Mouse (Mus musculus) common myeloid progenitor, adult 5-6 weeks (primary cell): ENCODE measurements around the gene Stx6. TPM values are rescaled to one million over a fixed set of nuclear protein-coding genes. Genes with fewer than 3 reads are reported as not detected.

Experiments
- ATAC-seq: replicated peaks from 2 replicates; pipeline ENCODE4 v1.8.0; 2016; ENCODE audit warnings: low read depth, mild to moderate bottlenecking, moderate TSS enrichment, inconsistent platforms; ENCODE audit not compliant: poor library complexity, severe bottlenecking
- total RNA-seq: library from RNA; stranded (forward); fragments of 200-1000, 187-1606 nt; gene quantifications from 2 replicates; pipeline ENCODE4 v1.2.3, GENCODE M21; 2017

Stx6 gene
- total RNA-seq, 1 experiment from 2014 or later, result 32.6 TPM

GRCm38 (mm10) chr1:155229464-155230411 is 71.2 kb downstream of the Stx6 start:
- no peak for ATAC-seq

GRCm38 (mm10) chr1:155232385-155232784 is 73.9 kb downstream of the Stx6 start:
- no peak for ATAC-seq

DNA sequence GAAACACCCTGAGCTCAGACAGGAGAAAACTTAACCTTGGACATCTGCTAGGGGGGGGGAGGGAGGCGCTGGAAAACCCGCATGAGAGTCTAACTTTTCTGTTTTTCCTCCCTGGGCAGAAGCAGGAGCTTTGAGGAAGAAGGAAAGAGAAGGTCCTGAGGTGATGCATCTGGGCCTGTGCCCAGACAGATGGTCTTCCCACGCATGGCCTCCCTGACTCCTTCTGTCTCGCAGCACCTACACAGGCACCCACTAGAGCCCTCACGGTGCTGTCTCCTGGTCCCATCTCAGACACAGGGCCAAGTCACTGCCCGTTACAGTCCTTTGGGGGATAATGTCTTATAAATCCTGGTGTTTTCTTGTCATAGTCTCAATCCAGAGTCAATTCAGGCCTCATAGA is 74.3 kb downstream of the Stx6 start:
- ATAC-seq, result no peak

DNA sequence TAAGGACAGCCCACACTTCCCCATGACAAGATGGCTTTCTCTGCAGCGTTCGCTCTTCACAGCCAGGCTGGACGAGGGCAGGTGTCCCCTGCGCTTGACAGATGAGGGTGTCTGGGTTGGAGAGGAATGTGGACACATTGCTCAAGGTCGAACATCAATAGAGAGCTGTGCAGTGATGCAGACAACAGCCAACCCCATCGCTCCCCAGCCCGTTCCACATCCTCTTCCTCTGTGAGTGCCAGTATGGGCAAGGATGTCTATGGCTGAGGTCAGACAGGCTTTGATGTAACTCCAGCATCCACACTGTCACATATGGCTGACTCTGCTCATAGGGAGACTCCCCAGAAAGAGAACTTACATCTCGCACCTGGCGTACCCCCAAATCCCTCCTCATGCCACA is 74.9 kb downstream of the Stx6 start:
- ATAC-seq, result peak; percentile 37

GRCm38 (mm10) chr1:155233931-155234607 is 75.6 kb downstream of the Stx6 start:
- ATAC-seq, result peak; percentile 88

DNA sequence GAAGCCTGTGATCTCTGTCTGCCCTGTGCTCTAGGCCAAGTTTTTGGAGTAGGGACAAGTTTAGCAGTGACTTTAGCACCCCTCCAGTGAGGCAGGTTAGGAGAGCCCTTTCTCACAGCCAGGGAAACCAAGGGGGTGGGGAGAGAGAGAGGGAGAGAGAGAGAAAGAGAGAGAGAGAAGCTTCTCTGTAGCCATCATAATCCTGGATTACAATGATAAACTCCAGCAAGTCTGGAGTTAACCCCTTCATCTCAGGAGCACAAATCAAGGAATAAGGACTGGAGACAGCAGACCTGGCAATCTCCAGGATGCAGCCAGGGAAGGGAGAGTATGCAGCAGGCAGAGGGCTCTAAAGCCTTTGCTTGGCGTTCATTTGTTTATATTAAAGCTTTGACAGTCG is 77.1 kb downstream of the Stx6 start:
- no peak for ATAC-seq

- ATAC-seq, result no peak
Observed at GRCm38 (mm10) chr1:155236306-155237024, 78.0 kb downstream of the Stx6 start.

DNA sequence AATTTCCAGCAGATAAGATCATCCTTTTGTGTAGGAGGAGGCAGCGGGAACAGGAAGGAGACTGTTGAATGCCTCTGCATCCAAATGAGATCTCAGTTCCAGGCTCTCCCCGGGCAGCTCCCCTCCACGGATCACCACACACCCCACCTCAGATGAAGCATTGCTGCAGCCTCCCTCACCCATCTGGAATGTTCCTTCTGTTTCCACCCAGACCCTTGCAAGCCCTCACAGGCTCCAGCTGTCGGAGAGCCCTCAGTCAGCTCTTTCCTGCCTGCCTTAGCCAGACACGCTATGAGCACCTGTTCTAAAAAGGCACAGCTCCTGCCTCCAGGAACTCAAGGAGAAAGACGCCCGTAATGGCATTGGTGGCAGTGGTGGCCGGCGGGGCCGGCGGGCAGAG is 78.9 kb downstream of the Stx6 start:
- no peak for ATAC-seq

DNA sequence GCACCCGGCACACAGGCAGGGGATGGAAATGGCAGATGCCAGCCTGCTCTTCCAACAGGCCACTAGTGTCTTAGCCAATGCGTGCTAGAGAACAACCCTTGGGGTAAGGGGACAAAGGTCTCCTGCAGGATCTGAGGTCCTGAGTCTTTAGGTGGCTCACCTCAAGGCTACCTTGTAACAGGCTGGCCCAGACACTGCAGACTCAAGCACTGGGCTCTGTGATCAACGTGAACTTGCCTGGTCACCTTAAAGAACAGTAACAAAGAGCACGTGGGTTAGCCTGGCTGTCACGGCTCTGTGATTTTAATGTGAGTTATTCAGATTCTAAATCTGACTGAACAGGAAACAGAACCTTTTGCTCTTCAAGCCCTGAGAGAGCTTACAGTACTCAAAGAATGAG is 79.6 kb downstream of the Stx6 start:
- no peak for ATAC-seq

DNA sequence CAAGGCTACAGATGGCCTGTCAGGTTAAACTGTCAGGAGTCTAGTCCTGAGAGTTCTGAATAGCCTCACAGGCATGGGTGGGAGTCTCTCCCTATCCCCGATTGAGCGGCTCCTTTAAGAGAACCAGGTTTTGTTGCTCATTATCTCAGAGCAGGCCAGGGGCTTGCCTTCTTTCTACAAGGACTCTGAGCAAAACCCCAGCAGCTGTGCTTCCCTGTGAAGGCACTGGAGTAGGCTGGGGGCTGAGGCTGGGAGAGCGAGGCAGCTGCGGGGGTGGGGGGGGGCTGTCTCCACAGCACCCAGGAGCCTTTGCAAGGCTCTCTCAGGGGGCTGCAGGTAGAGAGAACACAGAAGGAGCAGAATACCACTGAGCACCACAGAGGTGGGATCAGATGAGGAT is 80.7 kb downstream of the Stx6 start:
- no peak for ATAC-seq

- no peak for ATAC-seq
Observed at GRCm38 (mm10) chr1:155239962-155240717, 81.6 kb downstream of the Stx6 start.

DNA sequence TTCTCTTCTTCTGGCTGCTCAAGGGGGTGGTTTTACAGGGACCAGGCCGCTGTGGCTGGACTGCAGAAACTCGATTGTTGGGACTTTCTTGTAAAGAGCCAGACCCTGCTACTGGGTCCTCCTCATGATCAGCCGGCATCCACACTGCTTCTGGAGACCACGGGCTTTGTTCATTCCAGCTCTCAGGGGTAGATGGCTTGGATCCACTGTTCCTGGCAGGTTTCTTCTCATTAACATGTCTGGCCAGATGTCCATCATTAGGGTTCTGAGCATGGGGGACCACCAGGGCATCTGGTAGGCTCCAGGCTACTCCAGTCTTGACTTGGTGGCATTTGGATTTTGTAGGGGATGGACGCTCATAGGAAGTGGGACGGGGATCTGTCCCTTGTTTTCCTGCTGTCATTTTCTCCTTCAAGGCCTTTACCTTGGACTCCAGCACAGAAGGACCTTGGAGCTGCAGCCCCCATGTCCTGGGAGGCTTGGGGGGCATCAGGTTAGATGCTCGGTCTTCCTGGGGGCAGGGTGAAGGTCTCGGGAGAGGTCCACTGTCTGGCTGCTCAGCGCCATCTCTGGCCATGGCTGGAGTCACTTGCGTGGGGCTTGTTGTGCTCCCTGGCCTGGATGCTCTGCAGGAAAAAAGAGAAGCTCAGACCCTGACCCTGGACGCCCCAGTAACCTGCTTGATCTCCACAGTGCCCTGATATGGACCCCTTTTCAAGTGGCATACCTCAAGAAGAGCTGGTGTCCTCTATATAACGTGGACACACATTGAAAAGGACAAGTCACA is 83.4 kb downstream of the Stx6 start:
- ATAC-seq, result no peak

DNA sequence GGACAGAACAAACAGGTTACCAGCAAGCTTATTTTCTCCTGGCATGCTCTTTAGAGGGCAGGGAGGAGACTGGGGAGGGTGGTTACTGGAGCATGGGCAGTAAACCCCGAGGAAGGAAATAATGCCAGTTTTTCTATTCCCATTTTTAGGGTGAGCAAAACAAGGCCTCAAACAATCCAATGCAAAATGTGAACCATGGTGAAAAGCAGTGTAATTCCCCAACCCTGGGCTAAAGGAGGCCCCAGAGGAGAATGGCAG is 83.9 kb downstream of the Stx6 start:
- ATAC-seq, result no peak

DNA sequence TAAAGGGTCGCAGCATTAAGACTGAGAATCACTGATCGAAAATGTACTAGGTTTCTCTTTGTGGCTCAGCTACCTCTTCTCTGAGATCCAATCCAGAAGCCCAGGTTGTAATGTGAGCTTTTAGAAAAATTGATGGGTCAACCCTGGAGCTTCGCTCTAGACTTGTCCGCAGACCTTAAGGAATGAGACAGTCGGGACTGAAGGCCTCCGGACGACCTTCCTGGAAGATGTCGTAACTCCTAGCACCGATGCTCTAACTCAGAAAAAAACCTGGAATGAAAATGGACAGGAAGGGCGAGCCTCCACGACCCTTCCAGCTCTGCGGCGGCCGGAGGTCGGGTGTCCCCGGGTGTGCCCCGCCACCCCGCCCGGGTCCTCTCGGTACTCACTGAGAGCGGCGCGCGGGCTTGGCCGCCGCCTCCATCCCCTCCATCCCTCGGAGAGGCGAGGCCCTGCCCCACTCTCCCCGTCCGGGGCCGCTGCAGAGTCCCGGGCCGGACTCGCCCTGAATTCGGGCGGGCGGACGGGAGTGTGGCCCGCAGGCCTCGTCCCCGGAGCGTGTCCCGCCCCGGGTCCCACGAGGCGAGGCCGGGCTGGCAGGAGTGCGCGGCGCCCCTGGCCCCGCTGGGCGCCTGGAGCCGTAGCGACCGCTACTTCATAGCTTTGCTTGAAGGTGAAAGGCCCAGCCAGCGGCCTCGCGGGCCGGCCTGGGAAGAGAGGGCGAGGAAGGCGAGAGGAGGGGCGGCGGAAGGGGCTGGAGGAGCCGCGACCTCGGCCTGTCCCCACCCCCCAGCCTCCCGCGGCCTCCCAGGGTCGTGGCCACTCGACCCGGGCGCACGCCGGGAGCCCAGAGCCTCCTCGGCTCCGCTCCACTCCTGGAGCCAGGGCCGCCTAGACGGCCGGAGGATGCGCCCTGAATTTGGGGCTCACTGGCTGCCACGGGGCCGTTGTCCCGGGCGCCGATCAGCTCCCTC is 85.6 kb downstream of the Stx6 start, which contains the start of gene BC034090:
Gene BC034090, minus strand, starts transcription at position 648 of the 974 bp plus-strand sequence.
- ATAC-seq, result peak; percentile 62

DNA sequence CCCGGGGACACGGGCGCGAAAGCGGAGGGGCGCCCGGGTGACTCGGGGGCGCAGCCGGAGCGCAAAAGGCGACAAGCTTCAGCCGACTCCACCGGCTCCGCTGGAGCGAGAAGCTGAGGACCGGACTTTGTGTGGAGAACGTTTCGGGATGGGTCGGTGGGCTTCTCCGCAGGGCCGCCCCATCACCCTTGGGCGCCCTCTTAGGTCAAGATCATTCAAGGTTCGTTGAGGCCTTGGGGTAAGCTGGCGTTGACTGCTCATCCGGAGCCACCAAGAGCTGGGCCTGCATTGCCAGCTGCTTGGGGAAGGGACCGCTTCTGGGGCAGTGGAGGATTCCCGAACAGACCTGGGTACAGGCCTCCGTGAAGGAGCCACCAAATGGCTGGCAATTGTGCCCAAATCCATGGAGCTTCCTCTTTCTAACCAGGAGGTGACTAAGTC is 86.3 kb downstream of the Stx6 start:
- no peak for ATAC-seq

DNA sequence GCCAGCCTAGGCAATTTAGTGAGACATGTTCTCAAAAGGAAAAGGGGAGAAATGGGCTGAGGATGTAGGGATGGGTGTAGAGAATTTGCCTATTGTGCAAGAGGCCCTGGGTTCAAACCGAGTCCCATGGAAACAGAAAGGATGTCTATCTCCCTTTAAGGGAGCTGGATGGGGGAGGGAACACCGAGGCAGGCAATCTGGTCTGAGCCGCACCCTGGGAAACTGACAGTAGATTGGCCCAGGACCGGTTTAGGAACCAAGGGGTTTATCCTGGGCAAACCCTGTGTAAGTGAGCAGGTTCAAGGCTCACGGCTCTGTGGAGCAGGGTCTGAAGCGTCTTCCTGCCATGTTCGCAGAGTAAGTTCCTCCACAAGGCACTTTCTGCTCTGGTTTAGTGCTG is 87.0 kb downstream of the Stx6 start:
- no peak for ATAC-seq

GRCm38 (mm10) chr1:155247441-155247840 is 88.9 kb downstream of the Stx6 start:
- no peak for ATAC-seq

DNA sequence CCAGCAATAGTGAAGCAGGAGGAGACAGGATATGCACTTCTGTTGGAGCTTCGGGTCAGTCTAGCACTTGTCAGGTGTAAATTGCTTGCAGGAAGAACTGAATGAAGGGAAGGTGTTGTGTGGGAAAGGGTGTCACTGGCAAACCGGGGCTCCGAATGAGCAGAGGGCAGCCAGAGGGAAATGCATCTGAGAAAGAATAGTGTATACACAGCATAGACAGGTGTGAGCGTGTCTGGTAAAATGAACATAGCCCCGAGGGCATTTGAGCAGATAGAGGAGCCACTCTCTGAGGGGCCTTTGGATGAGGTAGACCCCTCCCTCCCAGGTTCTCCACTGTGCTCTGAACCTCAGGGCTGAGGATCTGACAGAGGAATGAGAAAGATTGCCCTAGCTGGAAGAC is 89.5 kb downstream of the Stx6 start:
- ATAC-seq, result no peak
